Mouse (Mus musculus): ENCODE measurements around the gene Fiz1. TPM values are rescaled to one million over a fixed set of nuclear protein-coding genes. Genes with fewer than 3 reads are reported as not detected.
A peak's percentile ranks its signal among the peaks of the same experiment; 100 is the strongest.

Gene Fiz1
- polyA plus RNA-seq (2012; rRNA removed) (42.4 and 50.8 TPM in 2 replicates), polyA plus RNA-seq (2014; fragmentation: Nextera tagmentation; extraction: Ambion mirVana) (37.5 and 42.0 TPM in 2 replicates)

DNA sequence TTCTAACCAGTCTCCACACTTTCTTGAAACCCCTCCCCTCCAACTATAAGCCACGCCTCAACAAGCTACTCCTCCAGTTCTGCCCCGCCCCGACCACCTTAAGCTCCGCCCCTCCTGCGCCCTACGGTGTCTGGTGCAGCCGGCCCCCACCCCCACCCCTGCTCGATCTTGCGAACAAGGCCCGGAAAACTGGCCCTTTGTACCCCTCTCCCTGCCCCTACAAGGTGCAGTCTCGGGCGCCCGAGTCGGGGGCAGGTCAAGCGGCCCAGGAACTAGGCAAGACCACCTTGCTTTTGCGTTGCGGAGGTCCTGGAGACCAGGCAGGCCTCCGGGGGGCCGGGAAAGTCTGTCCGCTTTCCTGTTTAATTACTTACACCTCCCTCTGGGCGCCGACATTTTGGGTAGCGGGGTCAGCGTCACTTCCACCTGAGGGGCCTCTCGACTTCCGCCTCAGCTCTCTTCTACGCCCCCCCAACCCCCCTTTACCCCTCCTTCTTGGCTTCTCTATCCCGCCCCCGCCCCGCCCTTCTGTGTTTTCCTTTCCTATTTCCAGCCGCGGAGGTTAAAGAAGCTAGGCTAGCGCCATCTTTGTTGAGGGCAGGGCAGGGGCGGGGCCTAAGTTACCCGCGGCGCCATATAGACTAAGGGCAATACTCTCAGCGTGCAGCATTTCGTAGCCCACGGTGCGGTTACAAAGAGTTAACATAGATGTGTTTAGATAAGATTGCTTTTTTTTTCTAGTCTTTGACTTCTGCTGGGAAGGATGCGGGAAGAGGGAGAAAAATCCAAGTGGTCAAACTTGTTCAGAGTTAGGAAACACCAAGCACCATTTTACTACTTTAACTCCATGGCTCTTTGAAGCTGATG lies at the start of gene Fiz1, which contains the start of gene Zfp524:
Gene Fiz1, minus strand, starts transcription at position 447 of the 867 bp plus-strand sequence.
Gene Zfp524, plus strand, starts transcription at position 165 of the 867 bp plus-strand sequence.
- Histone ChIP-seq H3K27ac (replicated peaks; ENCODE audit: low read depth, low read length) (peak within 1 kb of the TSS; percentile 99), H3K4me1 (ENCODE audit: control insufficient read depth, insufficient read depth, low read length) (peaks cover 7% of the 10 kb centered on the region), H3K4me2 (replicated peaks; ENCODE audit: low read depth, low read length, severe bottlenecking) (peak within 1 kb of the TSS; percentile 62), H3K9me3 (ENCODE audit: control insufficient read depth, low read length) (no peaks in the 10 kb centered on the region), H3K27me3 (ENCODE audit: control insufficient read depth, insufficient read depth, low read length) (no peaks in the 10 kb centered on the region), H3K36me3 (ENCODE audit: control insufficient read depth, insufficient read depth, low read length) (peaks cover 35% of the 10 kb centered on the region), H3K4me3 (replicated peaks; ENCODE audit: low read length) (peak within 1 kb of the TSS; percentile 69), H3K9ac (ENCODE audit: low read depth, low read length, severe bottlenecking) (peak within 1 kb of the TSS; percentile 84)
- 0 out of 2 replicates have a peak, but pooled peaks have one; percentile 12 for TF ChIP-seq POLR2A (IDR thresholded peaks at IDR 0.05; ENCODE audit: borderline replicate concordance, extremely low read depth, insufficient read depth, insufficient read length)
- peak; percentile 85 for ATAC-seq (ENCODE audit: low FRiP score, low read depth)
- DNase-seq (ENCODE audit: low spot score), result peak; percentile 99
- under 1% methylated on average over 41 of the region's 42 CpGs for WGBS

DNA sequence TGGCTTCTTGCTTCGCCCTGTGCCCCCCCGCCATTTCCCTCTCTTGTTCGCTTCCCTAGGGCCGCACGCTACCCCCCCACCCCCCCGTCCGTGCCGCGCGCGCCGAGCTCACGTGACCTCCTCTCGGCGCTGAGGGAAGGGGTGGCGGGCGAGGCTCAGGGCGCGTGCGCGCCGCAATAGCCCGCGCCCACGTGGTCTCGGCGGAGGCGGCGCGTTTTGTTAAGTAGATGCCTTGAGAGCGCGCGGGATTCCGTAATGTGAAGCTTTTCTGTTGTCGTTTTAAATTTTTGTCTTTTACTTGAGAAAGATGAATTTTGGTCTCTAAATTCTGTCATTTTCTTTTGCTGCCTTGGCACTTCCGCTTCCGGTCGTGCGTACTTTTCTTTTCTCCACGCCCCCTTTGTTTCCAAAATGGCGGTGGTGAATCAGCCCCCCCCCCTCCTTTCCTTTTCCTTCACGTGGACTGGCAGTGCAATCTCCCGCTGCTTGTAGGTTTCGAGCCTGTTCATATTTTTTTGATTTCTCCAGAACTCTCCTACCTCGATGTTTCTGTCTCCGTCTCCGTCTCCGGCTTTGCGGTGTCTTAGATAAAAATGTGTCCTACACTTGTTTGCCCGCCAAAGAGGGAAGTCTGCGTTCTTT lies 48.0 kb upstream of the Fiz1 start:
- no peak for TF ChIP-seq POLR2A (IDR thresholded peaks at IDR 0.05; ENCODE audit: borderline replicate concordance, extremely low read depth, insufficient read depth, insufficient read length)
- Histone ChIP-seq H3K9ac (ENCODE audit: low read depth, low read length, severe bottlenecking) (peak overlapping the region; percentile 83), H3K4me3 (replicated peaks; ENCODE audit: low read length) (peak overlapping the region; percentile 64), H3K36me3 (ENCODE audit: control insufficient read depth, insufficient read depth, low read length) (peaks cover 22% of the 10 kb centered on the region), H3K9me3 (ENCODE audit: control insufficient read depth, low read length) (no peaks in the 10 kb centered on the region), H3K4me1 (ENCODE audit: control insufficient read depth, insufficient read depth, low read length) (peaks cover 17% of the 10 kb centered on the region), H3K4me2 (replicated peaks; ENCODE audit: low read depth, low read length, severe bottlenecking) (peak overlapping the region; percentile 78), H3K27me3 (ENCODE audit: control insufficient read depth, insufficient read depth, low read length) (no peaks in the 10 kb centered on the region), H3K27ac (replicated peaks; ENCODE audit: low read depth, low read length) (peak overlapping the region; percentile 96)
- peak; percentile 86 for DNase-seq (ENCODE audit: low spot score)
- peak; percentile 58 for ATAC-seq (ENCODE audit: low FRiP score, low read depth)
- WGBS, result under 1% methylated on average over 46 of the region's 51 CpGs

DNA sequence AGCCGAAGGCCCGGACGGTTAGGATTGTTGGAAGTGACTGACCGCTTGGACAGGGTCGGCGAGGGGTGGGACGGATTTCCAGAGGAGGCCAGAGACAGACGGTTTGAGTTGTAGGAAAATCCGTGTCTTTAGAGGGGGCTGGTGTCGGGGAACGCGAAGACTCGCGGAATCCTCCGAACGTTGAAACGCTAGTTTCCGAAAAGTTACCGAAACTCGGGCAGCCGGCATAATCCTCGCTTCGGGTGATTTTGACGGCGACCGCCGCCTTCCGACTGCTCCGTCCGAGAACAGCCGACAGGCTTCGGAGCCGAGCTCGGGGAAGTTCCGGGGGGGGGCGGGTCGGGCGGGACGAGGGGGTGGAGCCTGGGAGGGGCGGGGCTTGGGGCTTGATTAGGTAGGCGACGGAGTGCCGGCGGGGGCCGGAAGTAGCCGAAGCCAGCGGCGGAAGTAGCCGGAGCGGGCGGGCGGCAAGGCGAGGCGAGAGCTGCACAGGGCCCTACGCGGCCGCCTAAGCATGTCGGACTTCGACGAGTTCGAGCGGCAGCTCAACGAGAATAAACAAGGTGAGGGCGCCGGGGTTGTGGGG lies 47.4 kb upstream of the Fiz1 start, which contains the start of gene U2af2:
Gene U2af2, plus strand, starts transcription at position 370 of the 586 bp plus-strand sequence.
- peak; percentile 81 for ATAC-seq (ENCODE audit: low FRiP score, low read depth)
- 0 out of 2 replicates have a peak, but pooled peaks have one; percentile 19 for TF ChIP-seq POLR2A (IDR thresholded peaks at IDR 0.05; ENCODE audit: borderline replicate concordance, extremely low read depth, insufficient read depth, insufficient read length)
- Histone ChIP-seq H3K9me3 (ENCODE audit: control insufficient read depth, low read length) (no peaks in the 10 kb centered on the region), H3K4me3 (replicated peaks; ENCODE audit: low read length) (peak within 1 kb of the TSS; percentile 64), H3K4me1 (ENCODE audit: control insufficient read depth, insufficient read depth, low read length) (peaks cover 20% of the 10 kb centered on the region), H3K9ac (ENCODE audit: low read depth, low read length, severe bottlenecking) (peak within 1 kb of the TSS; percentile 83), H3K36me3 (ENCODE audit: control insufficient read depth, insufficient read depth, low read length) (peaks cover 16% of the 10 kb centered on the region), H3K4me2 (replicated peaks; ENCODE audit: low read depth, low read length, severe bottlenecking) (peak within 1 kb of the TSS; percentile 82), H3K27ac (replicated peaks; ENCODE audit: low read depth, low read length) (peak within 1 kb of the TSS; percentile 96), H3K27me3 (ENCODE audit: control insufficient read depth, insufficient read depth, low read length) (0 out of 2 replicates have a peak, but pooled peaks cover 4% of the 10 kb centered on the region)
- 2% methylated on average over 32 of the region's 65 CpGs for WGBS
- peak; percentile 89 for DNase-seq (ENCODE audit: low spot score)

DNA sequence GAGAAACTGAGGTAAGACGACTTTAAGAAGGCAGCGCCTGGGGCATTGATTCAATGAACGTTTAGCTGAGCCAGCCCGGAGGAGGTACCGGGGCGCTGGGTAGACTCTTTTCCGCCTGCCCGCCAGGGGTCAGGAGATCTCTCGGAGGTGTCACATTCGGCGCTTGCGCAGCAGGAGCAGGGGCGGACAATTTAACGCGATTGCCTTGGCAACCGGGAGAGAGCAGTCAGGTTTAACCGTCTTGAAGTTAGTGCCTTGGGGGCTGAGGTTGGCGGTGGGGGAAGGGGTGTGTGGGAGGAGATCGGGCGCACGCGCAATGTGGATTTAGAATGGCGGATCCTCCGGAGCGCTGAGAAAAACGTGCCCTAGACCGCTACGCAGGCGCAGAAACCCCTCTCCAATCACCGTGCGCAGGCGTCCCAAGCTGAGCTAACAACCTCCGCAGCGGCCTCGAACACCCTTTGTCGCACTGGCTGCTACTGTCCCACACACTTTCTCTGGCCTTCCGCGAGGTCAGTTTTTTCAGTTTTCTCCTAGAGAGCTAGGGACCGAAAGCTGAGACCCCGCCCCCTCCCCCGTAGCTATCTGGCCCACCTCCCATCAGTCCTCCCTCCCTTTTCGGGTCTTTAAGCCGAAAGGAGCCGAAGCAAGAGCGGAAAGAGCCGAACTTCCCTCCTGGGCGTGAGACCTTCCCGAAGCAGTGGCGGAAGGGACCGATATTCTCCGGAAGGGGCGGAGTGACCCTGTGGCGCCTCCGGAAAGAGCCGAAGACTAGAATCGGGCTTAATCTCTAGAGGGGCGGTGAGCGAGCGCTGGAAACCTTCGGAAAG lies 46.7 kb upstream of the Fiz1 start:
- Histone ChIP-seq H3K4me1 (ENCODE audit: control insufficient read depth, insufficient read depth, low read length) (peaks cover 21% of the 10 kb centered on the region), H3K9me3 (ENCODE audit: control insufficient read depth, low read length) (no peaks in the 10 kb centered on the region), H3K27me3 (ENCODE audit: control insufficient read depth, insufficient read depth, low read length) (peaks cover 9% of the 10 kb centered on the region; the same call in 1 of the 2 replicates), H3K9ac (ENCODE audit: low read depth, low read length, severe bottlenecking) (peak overlapping the region; percentile 83), H3K4me2 (replicated peaks; ENCODE audit: low read depth, low read length, severe bottlenecking) (peak overlapping the region; percentile 82), H3K36me3 (ENCODE audit: control insufficient read depth, insufficient read depth, low read length) (peaks cover 9% of the 10 kb centered on the region), H3K4me3 (replicated peaks; ENCODE audit: low read length) (peak overlapping the region; percentile 64), H3K27ac (replicated peaks; ENCODE audit: low read depth, low read length) (peak overlapping the region; percentile 96)
- 2% methylated on average over 58 of the region's 60 CpGs for WGBS
- DNase-seq (ENCODE audit: low spot score) (peak; percentile 99), ATAC-seq (ENCODE audit: low FRiP score, low read depth) (peak; percentile 88)
- TF ChIP-seq POLR2A (IDR thresholded peaks at IDR 0.05; ENCODE audit: borderline replicate concordance, extremely low read depth, insufficient read depth, insufficient read length), result no peak; the same call in 1 of the 2 replicates
